23 mouse cellular contexts compared by ENCODE assay signal in the genomic region with DNA sequence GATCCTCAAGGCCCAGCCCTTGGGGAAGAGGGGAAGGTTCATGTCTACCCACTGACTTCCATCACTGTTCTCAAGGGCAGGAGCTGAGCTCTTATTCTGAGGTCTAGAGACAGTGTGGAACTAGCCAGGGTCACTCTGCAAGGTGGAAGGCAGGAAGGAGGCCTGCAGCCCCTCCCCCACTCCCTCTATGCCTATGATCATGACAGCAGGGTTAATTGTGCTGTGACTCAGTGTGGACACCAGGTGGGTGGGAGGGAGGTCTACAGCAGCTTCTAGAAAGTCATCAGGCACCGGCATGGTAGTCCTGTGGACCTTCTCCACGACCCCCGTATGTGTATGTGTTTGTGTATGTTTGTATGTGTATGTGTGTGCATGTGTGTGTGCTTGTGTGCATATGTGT. TPM values are rescaled to one million over a fixed set of nuclear protein-coding genes. Genes with fewer than 3 reads are reported as not detected.
DNase-seq lines count a peak whose midpoint lies in the region; ATAC-seq lines count a peak whose summit lies in the region.
"Had no signal": no experiment of that assay in that cellular context is flagged by ENCODE, and none has a peak within 500 bp of the region (broad histone marks: within the 10 kb centered on the region; RNA-seq: fewer than 3 reads in every experiment).

No protein-coding gene starts in this region.

- no peak overlapping the region for H3K4me3 ChIP-seq in midbrain, embryonic 13.5 days (replicated peaks)
- no peak overlapping the region for H3K4me3 ChIP-seq in midbrain, embryonic 15.5 days
- H3K4me3 ChIP-seq: embryonic facial prominence, embryonic 15.5 days; erythroblast, embryonic 14.5 days; forebrain, embryonic 10.5 days; gastrocnemius, adult 2 months; heart, embryonic 13.5 days; hindbrain, embryonic 13.5 days had no signal

- no peaks in the 10 kb centered on the region for H3K9me3 ChIP-seq in midbrain, embryonic 13.5 days
- H3K9me3 ChIP-seq in midbrain, embryonic 15.5 days: no peaks in the 10 kb centered on the region
- H3K9me3 ChIP-seq: embryonic facial prominence, embryonic 15.5 days; forebrain, embryonic 10.5 days; heart, embryonic 13.5 days; hindbrain, embryonic 13.5 days had no signal

- 0 out of 2 replicates have a peak, but pooled peaks cover 15% of the 10 kb centered on the region for H3K27me3 ChIP-seq in midbrain, embryonic 13.5 days
- H3K27me3 ChIP-seq in midbrain, embryonic 15.5 days (replicated peaks): no peaks in the 10 kb centered on the region
- H3K27me3 ChIP-seq: embryonic facial prominence, embryonic 15.5 days had no signal

- no peaks in the 10 kb centered on the region for H3K36me3 ChIP-seq in midbrain, embryonic 13.5 days
- no peaks in the 10 kb centered on the region for H3K36me3 ChIP-seq in midbrain, embryonic 15.5 days (replicated peaks)
- H3K36me3 ChIP-seq: embryonic facial prominence, embryonic 15.5 days; forebrain, embryonic 10.5 days; heart, embryonic 13.5 days; hindbrain, embryonic 13.5 days had no signal

- H3K27ac ChIP-seq in midbrain, embryonic 13.5 days: no peak overlapping the region
- no peak overlapping the region for H3K27ac ChIP-seq in midbrain, embryonic 15.5 days
- H3K27ac ChIP-seq: embryonic facial prominence, embryonic 15.5 days; forebrain, embryonic 10.5 days; gastrocnemius, adult 2 months; heart, embryonic 13.5 days; hindbrain, embryonic 13.5 days; hindbrain, postnatal 0 days had no signal

- no peak overlapping the region for H3K9ac ChIP-seq in midbrain, embryonic 13.5 days (replicated peaks)
- H3K9ac ChIP-seq in midbrain, embryonic 15.5 days: no peak overlapping the region
- H3K9ac ChIP-seq: embryonic facial prominence, embryonic 15.5 days; heart, embryonic 13.5 days; hindbrain, embryonic 13.5 days had no signal

- DNase-seq in adrenal gland, postnatal 14 days: peak; percentile 53
- DNase-seq in adrenal gland, adult 8-10 months: no peak
- DNase-seq in naive thymus-derived CD4-positive, alpha-beta T cell, adult 2 months (ENCODE audit: low read depth): peak; percentile 29
- DNase-seq in kidney, adult 8-10 months: no peak
- DNase-seq: cerebellum, adult 11 months; cerebellum, adult 8-10 months; cerebellum, postnatal 14 days; embryo, embryonic 11 days; gastrocnemius, adult 2 months; gastrocnemius, postnatal 25 days; heart, adult 11 months; heart, postnatal 36 days had no signal

- H3K4me1 ChIP-seq in midbrain, embryonic 13.5 days (replicated peaks): peaks cover 7% of the 10 kb centered on the region
- H3K4me1 ChIP-seq in midbrain, embryonic 15.5 days: peaks cover 2% of the 10 kb centered on the region; the same call in 1 of the 2 replicates
- H3K4me1 ChIP-seq: embryonic facial prominence, embryonic 15.5 days had no signal

- 0 out of 2 replicates have a peak, but pooled peaks have one; percentile 25 for ATAC-seq in midbrain, embryonic 13.5 days
- ATAC-seq in midbrain, embryonic 15.5 days (replicated peaks): no peak
- ATAC-seq: forebrain, embryonic 14.5 days had no signal

- 92% methylated on average over 3 of the region's 3 CpGs for WGBS in midbrain, embryonic 13.5 days
- 91% methylated on average over 3 of the region's 3 CpGs for WGBS in midbrain, embryonic 15.5 days

- no peak overlapping the region for H3K4me2 ChIP-seq in midbrain, embryonic 13.5 days (replicated peaks)
- H3K4me2 ChIP-seq in midbrain, embryonic 15.5 days: no peak overlapping the region
- H3K4me2 ChIP-seq: embryonic facial prominence, embryonic 15.5 days; heart, embryonic 13.5 days; hindbrain, embryonic 13.5 days had no signal

RNA-seq across cellular contexts. Expression of a gene that starts 14.6 kb away (rescaled TPM):
- 4.4 and 5.6 TPM in 2 replicates for total RNA-seq in adrenal gland, postnatal 14 days (2021)
- total RNA-seq in adrenal gland, adult 8-10 months (2022): 1 to 10 TPM; 4.1 to 7.4 (median 5.5) TPM
- polyA plus RNA-seq in midbrain, embryonic 13.5 days (2015; fragmentation: Nextera tagmentation; extraction: Ambion mirVana): 3.0 and 3.3 TPM in 2 replicates
- 10.1 and 11.1 TPM in 2 replicates for polyA plus RNA-seq in midbrain, embryonic 15.5 days (2015; fragmentation: Nextera tagmentation; extraction: Ambion mirVana)
- total RNA-seq: common myeloid progenitor, adult 5-6 weeks had no signal
- polyA plus RNA-seq: embryonic facial prominence, embryonic 11.5 days had no signal

Comparison
In these comparisons a context has a peak if more than half of its experiments do, and no peak if none do; other contexts are left out.
1. DNase-seq: peak in adrenal gland, postnatal 14 days (single experiment) and naive thymus-derived CD4-positive, alpha-beta T cell, adult 2 months (single experiment); none in adrenal gland, adult 8-10 months (single experiment) and kidney, adult 8-10 months (0 of 2).